Mouse (Mus musculus): ENCODE measurements around the gene Dab1. TPM values are rescaled to one million over a fixed set of nuclear protein-coding genes. Genes with fewer than 3 reads are reported as not detected.

Gene Dab1
- total RNA-seq (2021) = 1 to 10 TPM in 1 of 2 experiments, under 1 TPM in 1; 0.57 to 1.2 TPM
- long read RNA-seq, experiment 1, partial matches to known transcripts = 0 of 1 reads
- long read RNA-seq, experiment 1, other reads (novel, unspliced or antisense) = 1 of 1 reads
- long read RNA-seq, experiment 2, partial matches to known transcripts = 0 of 1 reads
- long read RNA-seq, experiment 2, other reads (novel, unspliced or antisense) = 1 of 1 reads

GRCm38 (mm10) chr4:103619321-103619945 is at the start of gene Dab1:
Gene Dab1 (plus strand): TSS chr4:103619359.
- DNase-seq = peak; percentile 17

- DNase-seq = peak; percentile 62
Observed at GRCm38 (mm10) chr4:103571721-103572352, 47.3 kb upstream of the Dab1 start.

- DNase-seq = no peak
Observed at GRCm38 (mm10) chr4:103575556-103575955, 43.6 kb upstream of the Dab1 start.

GRCm38 (mm10) chr4:103576305-103576704 is 42.9 kb upstream of the Dab1 start:
- no peak for DNase-seq

- DNase-seq = no peak
Observed at GRCm38 (mm10) chr4:103577111-103577815, 41.9 kb upstream of the Dab1 start.

GRCm38 (mm10) chr4:103577821-103578220 is 41.3 kb upstream of the Dab1 start:
- no peak for DNase-seq

GRCm38 (mm10) chr4:103580021-103580420 is 39.1 kb upstream of the Dab1 start:
- no peak for DNase-seq

- DNase-seq = peak; percentile 79
Observed at GRCm38 (mm10) chr4:103615011-103615410, 4.1 kb upstream of the Dab1 start.

- DNase-seq = peak; percentile 37
Observed at GRCm38 (mm10) chr4:103619946-103620371, 800 bp downstream of the Dab1 start.

GRCm38 (mm10) chr4:103620590-103621155 is 1.5 kb downstream of the Dab1 start:
- no peak for DNase-seq

GRCm38 (mm10) chr4:103621586-103621985 is 2.4 kb downstream of the Dab1 start:
- no peak for DNase-seq

- DNase-seq = no peak
Observed at GRCm38 (mm10) chr4:103630177-103630576, 11.0 kb downstream of the Dab1 start.

GRCm38 (mm10) chr4:103636168-103636776 is 17.1 kb downstream of the Dab1 start:
- no peak for DNase-seq

- DNase-seq = no peak
Observed at GRCm38 (mm10) chr4:103648209-103648896, 29.2 kb downstream of the Dab1 start.

GRCm38 (mm10) chr4:103655740-103656139 is 36.6 kb downstream of the Dab1 start:
- no peak for DNase-seq

GRCm38 (mm10) chr4:103661386-103661785 is 42.2 kb downstream of the Dab1 start:
- DNase-seq = no peak

- DNase-seq = no peak
Observed at GRCm38 (mm10) chr4:103667438-103667837, 48.3 kb downstream of the Dab1 start.

- DNase-seq = no peak
Observed at GRCm38 (mm10) chr4:103677195-103677594, 58.0 kb downstream of the Dab1 start.

- no peak for DNase-seq
Observed at GRCm38 (mm10) chr4:103678501-103678900, 59.3 kb downstream of the Dab1 start.

- DNase-seq = no peak
Observed at GRCm38 (mm10) chr4:103685136-103685535, 66.0 kb downstream of the Dab1 start.

GRCm38 (mm10) chr4:103691717-103692116 is 72.6 kb downstream of the Dab1 start:
- no peak for DNase-seq

GRCm38 (mm10) chr4:103699755-103700154 is 80.6 kb downstream of the Dab1 start:
- DNase-seq = no peak

Data from adrenal gland, postnatal 10 days (tissue).